Mouse (Mus musculus) G1E (cell line): Measurements from ENCODE around the gene Arrdc2.

Experiments
- CTCF ChIP-seq: IDR thresholded peaks from 2 replicates; pipeline ENCODE4 v1.5.1; 2012; ENCODE audit warnings: low read depth, low read length, inconsistent platforms, mixed read lengths
- GATA1 ChIP-seq: IDR thresholded peaks from 2 replicates; pipeline ENCODE4 v1.6.1; 2012; ENCODE audit warnings: borderline replicate concordance, low read length, inconsistent platforms, mixed read lengths
- TAL1 ChIP-seq: conservative IDR thresholded peaks from 2 replicates; pipeline ENCODE4 v1.6.1; 2012; ENCODE audit warnings: low read depth, low read length, inconsistent platforms, mixed read lengths

- no peak for TF ChIP-seq CTCF
- no peak for TF ChIP-seq TAL1
- TF ChIP-seq GATA1: no peak
These were observed 37.7 kb downstream of the Arrdc2 start for GRCm38 (mm10) chr8:70801830-70802229.
